Mouse (Mus musculus): ENCODE measurements around the gene Spsb2.
A peak's percentile ranks its signal among the peaks of the same experiment; 100 is the strongest.
"Not testable (repeated sequence)": the region's sequence is repeated elsewhere in the genome, so short reads cannot be mapped to it uniquely, and the experiment has no call there.

The Spsb2 gene

GRCm38 (mm10) chr6:124796200-124796599 lies 12.3 kb upstream of the Spsb2 start:
- DNase-seq (ENCODE audit: inconsistent age in 2 of 2, low spot score in 1 of 2), result no peak

GRCm38 (mm10) chr6:124802400-124802799 lies 6.1 kb upstream of the Spsb2 start:
- not testable (repeated sequence) for DNase-seq (ENCODE audit: inconsistent age in 2 of 2, low spot score in 1 of 2)

GRCm38 (mm10) chr6:124803061-124803460 lies 5.4 kb upstream of the Spsb2 start:
- no peak for DNase-seq (ENCODE audit: inconsistent age in 2 of 2, low spot score in 1 of 2)

GRCm38 (mm10) chr6:124803691-124804090 lies 4.8 kb upstream of the Spsb2 start:
- not testable (repeated sequence) for DNase-seq (ENCODE audit: inconsistent age in 2 of 2, low spot score in 1 of 2)

GRCm38 (mm10) chr6:124804341-124804740 lies 4.1 kb upstream of the Spsb2 start:
- peak in 1 of 2 experiments; percentile 28 for DNase-seq (ENCODE audit: inconsistent age in 2 of 2, low spot score in 1 of 2)

GRCm38 (mm10) chr6:124805341-124806321 lies 2.8 kb upstream of the Spsb2 start:
- DNase-seq (ENCODE audit: inconsistent age in 2 of 2, low spot score in 1 of 2), result peak; percentile 98 to 99

GRCm38 (mm10) chr6:124806446-124807140 lies 1.9 kb upstream of the Spsb2 start:
- DNase-seq (ENCODE audit: inconsistent age in 2 of 2, low spot score in 1 of 2), result peak in 1 of 2 experiments; percentile 56

GRCm38 (mm10) chr6:124807366-124807765 lies 1.1 kb upstream of the Spsb2 start:
- DNase-seq (ENCODE audit: inconsistent age in 2 of 2, low spot score in 1 of 2), result peak in 1 of 2 experiments; percentile 65

GRCm38 (mm10) chr6:124807986-124808357 lies 489 bp upstream of the Spsb2 start:
- no peak for DNase-seq (ENCODE audit: inconsistent age in 2 of 2, low spot score in 1 of 2)

- DNase-seq (ENCODE audit: inconsistent age in 2 of 2, low spot score in 1 of 2), result peak; percentile 90 to 95
Observed at GRCm38 (mm10) chr6:124809052-124809774, 752 bp downstream of the Spsb2 start.

GRCm38 (mm10) chr6:124809775-124810538 lies 1.5 kb downstream of the Spsb2 start:
- DNase-seq (ENCODE audit: inconsistent age in 2 of 2, low spot score in 1 of 2), result peak in 1 of 2 experiments; percentile 30

GRCm38 (mm10) chr6:124810566-124811402 lies 2.3 kb downstream of the Spsb2 start:
- DNase-seq (ENCODE audit: inconsistent age in 2 of 2, low spot score in 1 of 2), result peak; percentile 21 to 57

- DNase-seq (ENCODE audit: inconsistent age in 2 of 2, low spot score in 1 of 2), result no peak
Observed at GRCm38 (mm10) chr6:124811403-124811665, 2.9 kb downstream of the Spsb2 start.

GRCm38 (mm10) chr6:124811701-124812560 lies 3.5 kb downstream of the Spsb2 start:
- peak; percentile 45 to 68 for DNase-seq (ENCODE audit: inconsistent age in 2 of 2, low spot score in 1 of 2)

- DNase-seq (ENCODE audit: inconsistent age in 2 of 2, low spot score in 1 of 2), result peak; percentile 29 to 67
Observed at GRCm38 (mm10) chr6:124812848-124813247, 4.4 kb downstream of the Spsb2 start.

GRCm38 (mm10) chr6:124813496-124813895 lies 5.0 kb downstream of the Spsb2 start:
- DNase-seq (ENCODE audit: inconsistent age in 2 of 2, low spot score in 1 of 2), result peak; percentile 79 to 87

- peak; percentile 94 to 98 for DNase-seq (ENCODE audit: inconsistent age in 2 of 2, low spot score in 1 of 2)
Observed at GRCm38 (mm10) chr6:124813933-124814332, 5.5 kb downstream of the Spsb2 start, which contains the start of gene Tpi1. Gene Tpi1 (minus strand): TSS chr6:124814296.

- no peak for DNase-seq (ENCODE audit: inconsistent age in 2 of 2, low spot score in 1 of 2)
Observed at GRCm38 (mm10) chr6:124814448-124814847, 6.0 kb downstream of the Spsb2 start.
